Mouse (Mus musculus) myocyte (in vitro differentiated cells): Measurements from ENCODE around the gene Nfil3. TPM values are rescaled to one million over a fixed set of nuclear protein-coding genes. Genes with fewer than 3 reads are reported as not detected.

Source experiments
- H3K27me3 ChIP-seq: one replicate; pipeline ENCODE4 v1.6.1; 2011; ENCODE audit not compliant: control insufficient read depth, insufficient read depth, insufficient read length
- H3K36me3 ChIP-seq: one replicate; pipeline ENCODE4 v1.6.1; 2011; ENCODE audit not compliant: control insufficient read depth, insufficient read depth
- H3K4me2 ChIP-seq: one replicate; pipeline ENCODE4 v1.6.1; 2011; ENCODE audit warnings: low read depth, control low read depth
- H3K4me3 ChIP-seq: one replicate; pipeline ENCODE4 v1.5.1; 2011; ENCODE audit warnings: mild to moderate bottlenecking, control low read depth, moderate library complexity
- H3K79me2 ChIP-seq: one replicate; pipeline ENCODE4 v1.6.1; 2011; ENCODE audit not compliant: control insufficient read depth, insufficient read depth
- H3ac ChIP-seq: one replicate; pipeline ENCODE4 v1.6.1; 2011; ENCODE audit not compliant: control insufficient read depth, insufficient read length
- CEBPB ChIP-seq: IDR thresholded peaks from 2 replicates; pipeline ENCODE4 v1.6.1; 2011; ENCODE audit warnings: mild to moderate bottlenecking, moderate library complexity; ENCODE audit not compliant: poor library complexity, insufficient read depth, severe bottlenecking
- E2F4 ChIP-seq: IDR thresholded peaks from one replicate; pipeline ENCODE4 v1.6.1; 2011; ENCODE audit warnings: mild to moderate bottlenecking, control low read depth, moderate library complexity; ENCODE audit not compliant: insufficient read depth
- MAX ChIP-seq: IDR thresholded peaks from one replicate; pipeline ENCODE4 v1.6.1; 2011; ENCODE audit warnings: low read depth, mild to moderate bottlenecking, control low read depth
- MYOD1 ChIP-seq, 3 experiments: IDR thresholded peaks; one replicate each; pipeline ENCODE4 v1.6.1; 2011; ENCODE audit warnings: control low read depth in 2 of 3, low read depth in 2 of 3, mild to moderate bottlenecking in 2 of 3, moderate library complexity in 1 of 3; ENCODE audit not compliant: insufficient read length in 2 of 3, control insufficient read depth in 1 of 3
- MYOG ChIP-seq, 3 experiments: IDR thresholded peaks; one replicate each; pipeline ENCODE4 v1.6.1; 2011; ENCODE audit warnings: control low read depth in 2 of 3, low read depth in 2 of 3, mild to moderate bottlenecking in 2 of 3; ENCODE audit not compliant: insufficient read length in 2 of 3, control insufficient read depth in 1 of 3, insufficient read depth in 1 of 3
- POLR2A ChIP-seq: IDR thresholded peaks from one replicate; pipeline ENCODE4 v1.6.1; 2011; ENCODE audit warnings: low read depth, mild to moderate bottlenecking, control low read depth, moderate library complexity; ENCODE audit not compliant: insufficient read length
- POLR2AphosphoS2 ChIP-seq: IDR thresholded peaks from one replicate; pipeline ENCODE4 v1.6.1; 2011; ENCODE audit warnings: low read depth, control low read depth; ENCODE audit not compliant: insufficient read length
- REST ChIP-seq: IDR thresholded peaks from one replicate; pipeline ENCODE4 v1.6.1; 2011; ENCODE audit warnings: mild to moderate bottlenecking, control low read depth, moderate library complexity; ENCODE audit not compliant: insufficient read depth, insufficient read length
- SRF ChIP-seq: IDR thresholded peaks from one replicate; pipeline ENCODE4 v1.6.1; 2011; ENCODE audit warnings: low read depth; ENCODE audit not compliant: control insufficient read depth, insufficient read length
- TCF12 ChIP-seq: IDR thresholded peaks from one replicate; pipeline ENCODE4 v1.6.1; 2011; ENCODE audit warnings: mild to moderate bottlenecking, control low read depth; ENCODE audit not compliant: poor library complexity, insufficient read depth, severe bottlenecking
- TCF3 ChIP-seq: IDR thresholded peaks from one replicate; pipeline ENCODE4 v1.6.1; 2011; ENCODE audit warnings: low read depth, control low read depth; ENCODE audit not compliant: insufficient read length
- USF1 ChIP-seq: IDR thresholded peaks from one replicate; pipeline ENCODE4 v1.6.1; 2011; ENCODE audit warnings: low read depth, mild to moderate bottlenecking, control low read depth, moderate library complexity
- polyA plus RNA-seq: library from polyadenylated mRNA; unstranded; fragments of >200 nt; fragmentation: generic; extraction: Trizol; gene quantifications from one replicate; pipeline ENCODE4 v1.2.1, GENCODE M21; 2012; ENCODE audit warnings: missing spikeins

Gene Nfil3
- polyA plus RNA-seq, 1 experiment = 60.6 TPM

DNA sequence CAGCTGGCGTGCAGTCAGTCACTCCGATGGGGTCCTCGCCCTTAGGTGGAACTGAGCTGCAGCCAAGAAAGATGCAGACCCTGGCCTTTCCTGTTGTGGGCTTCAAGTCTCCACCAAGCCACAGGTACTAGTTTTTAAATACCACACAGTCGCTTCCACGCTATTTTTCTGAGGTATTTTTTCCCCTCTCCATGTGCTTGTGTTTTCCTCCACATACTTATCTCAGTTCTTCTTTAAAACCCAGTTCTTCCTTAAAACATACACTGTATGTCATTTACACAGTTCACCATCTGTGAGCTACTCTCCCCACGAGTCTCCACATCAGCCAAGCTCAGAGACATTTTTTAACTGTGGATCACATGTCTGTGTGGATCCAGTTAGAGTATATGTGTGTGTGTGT is 10.0 kb downstream of the Nfil3 start:
- Histone ChIP-seq H3K79me2 (peaks cover 75% of the 10 kb centered on the region), H3K4me3 (no peak overlapping the region), H3K27me3 (no peaks in the 10 kb centered on the region), H3K4me2 (no peak overlapping the region), H3ac (no peak overlapping the region), H3K36me3 (peaks cover 37% of the 10 kb centered on the region)
- TF ChIP-seq POLR2AphosphoS2 = no peak
- no peak for TF ChIP-seq MYOD1 (IDR thresholded peaks at IDR 0.05; ENCODE audit: control insufficient read depth in 1 of 3, insufficient read length in 2 of 3, low read depth in 2 of 3)
- no peak for TF ChIP-seq MAX
- no peak for TF ChIP-seq SRF
- TF ChIP-seq USF1 = no peak
- TF ChIP-seq TCF12 = no peak
- no peak for TF ChIP-seq E2F4
- TF ChIP-seq CEBPB = no peak
- TF ChIP-seq POLR2A = no peak
- TF ChIP-seq TCF3 = no peak
- TF ChIP-seq MYOG (IDR thresholded peaks at IDR 0.05; ENCODE audit: control insufficient read depth in 1 of 3, insufficient read depth in 1 of 3, insufficient read length in 2 of 3, low read depth in 2 of 3) = no peak
- no peak for TF ChIP-seq REST

DNA sequence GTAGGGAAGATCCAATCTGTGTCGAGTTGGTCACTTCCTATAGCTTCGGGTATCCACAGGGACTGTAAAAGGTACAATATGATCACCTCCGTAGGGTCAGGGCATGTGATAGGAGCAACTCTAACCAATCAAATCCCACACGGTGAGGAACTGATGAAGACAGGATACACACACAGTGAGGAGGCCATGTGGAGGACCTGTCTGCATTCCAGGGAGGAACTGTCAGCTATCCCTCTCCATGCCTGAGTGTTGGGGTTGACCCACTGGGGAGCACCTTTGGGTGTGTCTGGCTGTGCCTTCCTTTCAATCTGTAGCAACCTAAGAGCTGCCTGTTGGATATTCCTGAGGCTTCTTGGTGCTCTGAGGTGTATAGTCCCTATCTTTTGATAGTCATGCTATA is 18.0 kb downstream of the Nfil3 start:
- no peaks in the 10 kb centered on the region for H3K27me3 ChIP-seq
- H3K4me2 ChIP-seq = no peak overlapping the region
- no peaks in the 10 kb centered on the region for H3K79me2 ChIP-seq
- peaks cover 35% of the 10 kb centered on the region for H3K36me3 ChIP-seq
- TF ChIP-seq POLR2A = peak; percentile 41
- no peak for TF ChIP-seq TCF12
- TF ChIP-seq POLR2AphosphoS2 = peak; percentile 92
- no peak for TF ChIP-seq TCF3
- no peak for TF ChIP-seq MYOG (IDR thresholded peaks at IDR 0.05; ENCODE audit: control insufficient read depth in 1 of 3, insufficient read depth in 1 of 3, insufficient read length in 2 of 3, low read depth in 2 of 3)
- TF ChIP-seq USF1 = no peak
- TF ChIP-seq E2F4 = no peak
- no peak overlapping the region for H3ac ChIP-seq
- no peak overlapping the region for H3K4me3 ChIP-seq

DNA sequence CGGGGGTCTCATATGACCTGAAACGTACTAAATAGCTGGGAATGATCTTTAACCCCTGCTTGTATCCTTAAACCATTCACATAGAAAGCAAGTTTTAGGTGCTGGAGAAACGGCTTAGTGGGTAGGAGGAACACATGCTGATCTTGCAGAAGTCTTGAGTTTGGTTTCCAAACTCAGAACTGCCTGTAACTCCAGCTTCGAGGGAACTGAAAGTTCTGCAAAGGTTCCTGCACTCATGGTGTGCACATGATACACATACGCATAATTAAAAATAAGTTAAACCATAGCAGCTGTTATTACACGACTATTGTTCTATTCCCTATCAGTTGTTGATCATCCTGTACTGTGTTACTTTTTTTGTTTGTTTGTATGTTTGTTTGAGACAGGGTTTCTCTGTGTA is 18.5 kb downstream of the Nfil3 start:
- H3ac ChIP-seq = no peak overlapping the region
- no peak overlapping the region for H3K4me3 ChIP-seq
- H3K79me2 ChIP-seq = no peaks in the 10 kb centered on the region
- H3K36me3 ChIP-seq = peaks cover 30% of the 10 kb centered on the region
- H3K4me2 ChIP-seq = no peak overlapping the region
- H3K27me3 ChIP-seq = no peaks in the 10 kb centered on the region
- TF ChIP-seq TCF12 = no peak
- TF ChIP-seq MAX = no peak
- TF ChIP-seq POLR2AphosphoS2 = no peak
- TF ChIP-seq CEBPB = no peak
- no peak for TF ChIP-seq E2F4
- TF ChIP-seq MYOD1 (IDR thresholded peaks at IDR 0.05; ENCODE audit: control insufficient read depth in 1 of 3, insufficient read length in 2 of 3, low read depth in 2 of 3) = no peak
- TF ChIP-seq SRF = no peak
- no peak for TF ChIP-seq MYOG (IDR thresholded peaks at IDR 0.05; ENCODE audit: control insufficient read depth in 1 of 3, insufficient read depth in 1 of 3, insufficient read length in 2 of 3, low read depth in 2 of 3)
- TF ChIP-seq POLR2A = no peak
- no peak for TF ChIP-seq TCF3
- TF ChIP-seq USF1 = no peak
- no peak for TF ChIP-seq REST

DNA sequence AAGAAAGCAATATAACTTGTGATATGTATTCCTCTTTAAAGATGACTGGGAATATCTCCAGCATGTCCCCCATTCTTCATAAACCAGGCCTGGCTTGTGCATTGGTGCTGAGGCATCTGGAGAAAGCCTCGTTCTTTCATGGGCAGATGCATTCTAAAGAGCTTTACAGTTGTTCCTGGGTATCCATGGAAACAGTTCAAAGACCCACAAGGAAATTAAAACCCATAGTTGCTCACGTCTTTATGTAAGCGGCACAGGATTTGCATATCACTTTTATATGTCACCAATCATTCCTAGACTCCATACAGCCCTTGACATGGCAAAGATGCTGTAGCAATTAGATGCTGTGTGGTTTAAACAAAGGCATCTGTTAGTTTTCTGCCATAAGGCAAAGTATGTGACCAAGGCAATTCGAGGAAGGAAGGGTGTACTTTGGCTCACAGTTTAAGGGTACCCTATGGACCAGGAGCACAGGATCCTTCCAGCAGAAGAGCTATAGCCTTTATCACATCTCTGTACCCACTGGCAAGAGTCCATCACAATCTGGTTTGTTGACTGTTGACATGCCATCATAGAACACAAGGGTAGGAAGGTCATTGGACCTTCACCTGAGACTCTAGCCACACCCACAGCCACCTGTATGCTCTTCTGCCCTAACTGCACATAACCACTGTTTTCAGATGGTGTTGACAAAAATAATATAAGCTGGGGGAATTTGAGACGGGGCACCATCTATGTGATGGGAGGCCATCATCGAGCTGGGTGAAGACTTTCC is 26.9 kb downstream of the Nfil3 start:
- Histone ChIP-seq H3K4me2 (no peak overlapping the region), H3K27me3 (no peaks in the 10 kb centered on the region), H3K4me3 (no peak overlapping the region), H3K36me3 (no peaks in the 10 kb centered on the region), H3ac (no peak overlapping the region), H3K79me2 (no peaks in the 10 kb centered on the region)
- TF ChIP-seq POLR2A (no peak), SRF (no peak), MYOG (IDR thresholded peaks at IDR 0.05; ENCODE audit: control insufficient read depth in 1 of 3, insufficient read depth in 1 of 3, insufficient read length in 2 of 3, low read depth in 2 of 3) (no peak), USF1 (no peak), MAX (no peak), TCF12 (no peak), CEBPB (no peak), TCF3 (no peak), POLR2AphosphoS2 (no peak), MYOD1 (IDR thresholded peaks at IDR 0.05; ENCODE audit: control insufficient read depth in 1 of 3, insufficient read length in 2 of 3, low read depth in 2 of 3) (no peak), E2F4 (no peak), REST (no peak)
